Mouse (Mus musculus) intestine, embryonic 16.5 days (tissue): ENCODE measurements at regions not wholly inside any gene's neighbourhood (a gene's known extent, or its start where the extent isn't known, plus 50 kb on each side); places are given as distances from the start of the nearest gene placed in this dataset.
"Not testable (repeated sequence)": the region's sequence is repeated elsewhere in the genome, so short reads cannot be mapped to it uniquely, and the experiment has no call there.

ENCODE experiments used
- ATAC-seq: fragments of 200-750 bp; cut with Nextera tagmentation; 2 replicates; pipeline ENCODE4 v1.8.0; 2017; ENCODE audit warnings: moderate TSS enrichment, moderate library complexity
- H3K27ac ChIP-seq: fragments of 300-500 bp; sonication (generic); 2 replicates; pipeline ENCODE4 v1.5.1; 2014; ENCODE audit warnings: mild to moderate bottlenecking, low read length
- H3K27me3 ChIP-seq: fragments of 300-500 bp; sonication (generic); replicated peaks from 2 replicates; pipeline ENCODE4 v1.6.1; 2014; ENCODE audit warnings: low read length, control low read depth, mixed read lengths; ENCODE audit not compliant: control insufficient read depth, insufficient read depth
- H3K36me3 ChIP-seq: fragments of 300-500 bp; sonication (generic); 2 replicates; pipeline ENCODE4 v1.6.1; 2014; ENCODE audit warnings: low read length, control low read depth; ENCODE audit not compliant: control insufficient read depth, insufficient read depth
- H3K4me1 ChIP-seq: fragments of 300-500 bp; sonication (generic); 2 replicates; pipeline ENCODE4 v1.6.1; 2014; ENCODE audit warnings: low read length, control low read depth, mixed read lengths; ENCODE audit not compliant: control insufficient read depth, insufficient read depth
- H3K4me2 ChIP-seq: fragments of 300-500 bp; sonication (generic); 2 replicates; pipeline ENCODE4 v1.6.1; 2014; ENCODE audit warnings: low read depth, low read length, control low read depth
- H3K4me3 ChIP-seq: fragments of 300-500 bp; sonication (generic); 2 replicates; pipeline ENCODE4 v1.5.1; 2014; ENCODE audit warnings: mild to moderate bottlenecking, low read length
- H3K9ac ChIP-seq: fragments of 300-500 bp; sonication (generic); 2 replicates; pipeline ENCODE4 v1.6.1; 2014; ENCODE audit warnings: low read depth, low read length
- H3K9me3 ChIP-seq: fragments of 300-500 bp; sonication (generic); 2 replicates; pipeline ENCODE4 v1.6.1; 2016; ENCODE audit warnings: low read length, control low read depth; ENCODE audit not compliant: control insufficient read depth
- WGBS: fragments of 180-500 bp; shearing (Covaris S2); extraction: QIAGEN DNeasy Blood & Tissue Kit; methylation state at CpG from one replicate; pipeline ENCODE4 v1.1.7; 2014; 5-methylcytosine and 5-hydroxymethylcytosine counted together

GRCm38 (mm10) chr17:6520751-6521150 is 80.7 kb upstream of the Dynlt1c start:
- H3K4me1 ChIP-seq, H3K9me3 ChIP-seq, H3K27me3 ChIP-seq, H3K4me2 ChIP-seq, H3K27ac ChIP-seq, H3K4me3 ChIP-seq, H3K36me3 ChIP-seq, ATAC-seq, H3K9ac ChIP-seq: not testable (repeated sequence)
- WGBS, result 70% methylated on average over 4 of the region's 4 CpGs

GRCm38 (mm10) chr17:6522185-6522584 is 79.3 kb upstream of the Dynlt1c start:
- H3K4me1 ChIP-seq, ATAC-seq, H3K9me3 ChIP-seq, H3K4me3 ChIP-seq, H3K27me3 ChIP-seq, H3K27ac ChIP-seq, H3K36me3 ChIP-seq, H3K9ac ChIP-seq, H3K4me2 ChIP-seq: not testable (repeated sequence)
- 78% methylated on average over 5 of the region's 9 CpGs for WGBS

- not testable (repeated sequence) for ATAC-seq, H3K27me3 ChIP-seq, H3K4me1 ChIP-seq, H3K4me3 ChIP-seq, H3K36me3 ChIP-seq, H3K9ac ChIP-seq, H3K9me3 ChIP-seq, H3K27ac ChIP-seq, H3K4me2 ChIP-seq
- WGBS, result no CpG with 5 or more reads among the region's 5 CpGs
Measured at GRCm38 (mm10) chr17:6538723-6539122, 62.7 kb upstream of the Dynlt1c start.

GRCm38 (mm10) chr17:6547064-6547760 is 54.3 kb upstream of the Dynlt1c start:
- not testable (repeated sequence) for H3K27me3 ChIP-seq, H3K36me3 ChIP-seq, H3K4me3 ChIP-seq, H3K9ac ChIP-seq, H3K27ac ChIP-seq, H3K4me2 ChIP-seq, H3K9me3 ChIP-seq, ATAC-seq, H3K4me1 ChIP-seq
- WGBS, result no CpG with 5 or more reads among the region's 8 CpGs

GRCm38 (mm10) chr17:6547937-6548336 is 53.5 kb upstream of the Dynlt1c start:
- not testable (repeated sequence) for H3K27ac ChIP-seq, H3K27me3 ChIP-seq, H3K9me3 ChIP-seq, H3K4me3 ChIP-seq, ATAC-seq, H3K36me3 ChIP-seq, H3K9ac ChIP-seq, H3K4me1 ChIP-seq, H3K4me2 ChIP-seq
- WGBS, result no CpG with 5 or more reads among the region's 6 CpGs
